In genomic region chr5:142841372-142842136, GRCm38 (mm10) we compare ENCODE assay signal across 10 mouse cellular contexts. TPM values are rescaled to one million over a fixed set of nuclear protein-coding genes. Genes with fewer than 3 reads are reported as not detected.
DNase-seq lines count a peak whose midpoint lies in the region; ATAC-seq and TF ChIP-seq lines count a peak whose summit lies in the region.
"Had no signal": no experiment of that assay in that cellular context is flagged by ENCODE, and none has a peak within 500 bp of the region (broad histone marks: within the 10 kb centered on the region; RNA-seq: fewer than 3 reads in every experiment).

No protein-coding gene starts in this region.

- no peak overlapping the region for H3K27ac ChIP-seq in kidney, adult 2 months (ENCODE audit: insufficient read depth, low read depth, low read length)
- H3K27ac ChIP-seq in heart, embryonic 14.5 days (replicated peaks in 1 of 2; ENCODE audit: control insufficient read depth in 1 of 2, insufficient read depth in 1 of 2, low read depth in 2 of 2, low read length in 2 of 2) = 0 out of 4 replicates have a peak overlapping the region, but pooled peaks of 1 of the 2 experiments have one; percentile 9
- H3K27ac ChIP-seq in lung, postnatal 0 days (ENCODE audit: low read length) = peak overlapping the region; percentile 4; the same call in 1 of the 2 replicates
- H3K27ac ChIP-seq: liver, embryonic 14.5 days; neural tube, embryonic 15.5 days had no signal

- H3K9ac ChIP-seq in heart, embryonic 14.5 days (ENCODE audit: low read length) = 0 out of 2 replicates have a peak overlapping the region, but pooled peaks have one; percentile 30
- H3K9ac ChIP-seq in lung, postnatal 0 days (replicated peaks; ENCODE audit: low read depth) = no peak overlapping the region
- H3K9ac ChIP-seq: liver, embryonic 14.5 days; neural tube, embryonic 15.5 days had no signal

- no peak for TF ChIP-seq CTCF in kidney, adult 2 months (conservative IDR thresholded peaks at IDR 0.05; ENCODE audit: insufficient read depth, insufficient read length, low read depth, low read length)
- TF ChIP-seq CTCF in lung, postnatal 0 days (IDR thresholded peaks at IDR 0.05) = no peak

- H3K36me3 ChIP-seq in kidney, adult 2 months (ENCODE audit: control insufficient read depth, insufficient read depth, low read length) = no peaks in the 10 kb centered on the region
- H3K36me3 ChIP-seq in heart, embryonic 14.5 days (ENCODE audit: control insufficient read depth, insufficient read depth, low read length) = no peaks in the 10 kb centered on the region
- H3K36me3 ChIP-seq in lung, postnatal 0 days (ENCODE audit: insufficient read depth, low read length) = no peaks in the 10 kb centered on the region
- H3K36me3 ChIP-seq: neural tube, embryonic 15.5 days had no signal

- no peak overlapping the region for H3K4me2 ChIP-seq in heart, embryonic 14.5 days (ENCODE audit: low read length)
- H3K4me2 ChIP-seq in lung, postnatal 0 days (replicated peaks; ENCODE audit: low read depth, low read length) = no peak overlapping the region
- H3K4me2 ChIP-seq: neural tube, embryonic 15.5 days had no signal

- H3K27me3 ChIP-seq in kidney, adult 2 months (replicated peaks; ENCODE audit: control insufficient read depth, insufficient read depth, low read length) = no peaks in the 10 kb centered on the region
- no peaks in the 10 kb centered on the region for H3K27me3 ChIP-seq in heart, embryonic 14.5 days (ENCODE audit: control insufficient read depth, insufficient read depth, low read length)
- no peaks in the 10 kb centered on the region for H3K27me3 ChIP-seq in lung, postnatal 0 days (replicated peaks; ENCODE audit: insufficient read depth, low read length)
- H3K27me3 ChIP-seq: neural tube, embryonic 15.5 days had no signal

- peak; percentile 20 for DNase-seq in kidney, adult 2 months
- no peak for DNase-seq in kidney, postnatal 25 days
- peak; percentile 64 for DNase-seq in adrenal gland, postnatal 14 days
- peak; percentile 93 for DNase-seq in lung, postnatal 0 days (ENCODE audit: low spot score)
- DNase-seq in left cerebral cortex, adult 8-10 months (ENCODE audit: low spot score in 2 of 2) = no peak

- no peak for TF ChIP-seq POLR2A in kidney, adult 2 months (IDR thresholded peaks at IDR 0.05; ENCODE audit: low read depth, low read length)

- H3K4me3 ChIP-seq in kidney, adult 2 months (ENCODE audit: insufficient read depth, low read depth, low read length) = no peak overlapping the region
- H3K4me3 ChIP-seq in heart, embryonic 14.5 days (ENCODE audit: control insufficient read depth in 1 of 2, insufficient read depth in 1 of 2, low read depth in 1 of 2, low read length in 2 of 2) = no peak overlapping the region
- no peak overlapping the region for H3K4me3 ChIP-seq in lung, postnatal 0 days (ENCODE audit: low read depth, low read length)
- H3K4me3 ChIP-seq: neural tube, embryonic 15.5 days had no signal

- 72% methylated on average over 8 of the region's 8 CpGs for WGBS in kidney, adult 2 months
- WGBS in heart, embryonic 14.5 days = 62% methylated on average over 8 of the region's 8 CpGs
- 51% methylated on average over 8 of the region's 8 CpGs for WGBS in lung, postnatal 0 days

- ATAC-seq in heart, embryonic 14.5 days (ENCODE audit: insufficient number of reproducible peaks, insufficient read depth, low FRiP score, low read depth) = no peak
- peak; percentile 86 for ATAC-seq in lung, postnatal 0 days
- no peak for ATAC-seq in erythroblast, adult 5-6 weeks (replicated peaks; ENCODE audit: low FRiP score, poor library complexity, severe bottlenecking)
- ATAC-seq in inflammation-experienced regulatory T-cells, adult 6 months = no peak

- TF ChIP-seq EP300 in lung, postnatal 0 days (IDR thresholded peaks at IDR 0.05) = peak; percentile 50; the same call in 1 of the 2 replicates

- H3K9me3 ChIP-seq in heart, embryonic 14.5 days (ENCODE audit: control insufficient read depth, low read length) = no peaks in the 10 kb centered on the region
- no peaks in the 10 kb centered on the region for H3K9me3 ChIP-seq in lung, postnatal 0 days (ENCODE audit: low read length)
- H3K9me3 ChIP-seq: neural tube, embryonic 15.5 days had no signal

- no peaks in the 10 kb centered on the region for H3K4me1 ChIP-seq in kidney, adult 2 months (ENCODE audit: control insufficient read depth, insufficient read depth, low read length)
- H3K4me1 ChIP-seq in heart, embryonic 14.5 days (ENCODE audit: control insufficient read depth in 2 of 2, insufficient read depth in 2 of 2, low read length in 2 of 2) = peaks cover 6 to 10% of the 10 kb centered on the region in 2 experiments; a peak in 3 of 4 replicates
- H3K4me1 ChIP-seq in lung, postnatal 0 days (ENCODE audit: insufficient read depth, low read depth, low read length) = no peaks in the 10 kb centered on the region
- H3K4me1 ChIP-seq: neural tube, embryonic 15.5 days had no signal

RNA-seq across cellular contexts. Expression of gene Tnrc18, which starts 24.1 kb away (rescaled TPM):
- polyA plus RNA-seq in kidney, adult 2 months (2012; rRNA removed) = 32.1 and 40.8 TPM in 2 replicates
- 86.0 and 91.0 TPM in 2 replicates for total RNA-seq in adrenal gland, postnatal 14 days (2021)
- 28.1 and 31.0 TPM in 2 replicates for polyA plus RNA-seq in heart, embryonic 14.5 days (2014; fragmentation: Nextera tagmentation; extraction: Ambion mirVana)
- 16.6 and 24.9 TPM in 2 replicates for polyA plus RNA-seq in lung, postnatal 0 days (2015; fragmentation: Nextera tagmentation; extraction: Ambion mirVana)
- total RNA-seq in erythroblast, adult 5-6 weeks (2015; ENCODE audit: low replicate concordance) = 5.4 and 7.9 TPM in 2 replicates
- 5.0 and 6.0 TPM in 2 replicates for total RNA-seq in erythroblast, adult 5-6 weeks (2017; ENCODE audit: low replicate concordance)
- total RNA-seq in left cerebral cortex, adult 8-10 months (2022) = 100 to 1,000 TPM; 112 to 134 (median 116) TPM
- polyA plus RNA-seq in inflammation-experienced regulatory T-cells, adult 6 months (2017; shearing (Covaris generic)) = 1 to 10 TPM; 1.6 to 4.4 (median 2.9) TPM

RNA-seq across cellular contexts. Expression of gene Fbxl18, which starts 53.7 kb away (rescaled TPM):
- polyA plus RNA-seq in kidney, adult 2 months (2012; rRNA removed) = 11.5 and 17.2 TPM in 2 replicates
- total RNA-seq in adrenal gland, postnatal 14 days (2021) = 11.8 and 12.0 TPM in 2 replicates
- polyA plus RNA-seq in heart, embryonic 14.5 days (2014; fragmentation: Nextera tagmentation; extraction: Ambion mirVana) = 5.5 and 7.2 TPM in 2 replicates
- 6.3 and 7.9 TPM in 2 replicates for polyA plus RNA-seq in lung, postnatal 0 days (2015; fragmentation: Nextera tagmentation; extraction: Ambion mirVana)
- 0.84 and 8.3 TPM in 2 replicates for total RNA-seq in erythroblast, adult 5-6 weeks (2015; ENCODE audit: low replicate concordance)
- total RNA-seq in erythroblast, adult 5-6 weeks (2017; ENCODE audit: low replicate concordance) = 0.56 and 1.4 TPM in 2 replicates
- 10 to 100 TPM; 28.8 to 30.9 (median 29.6) TPM for total RNA-seq in left cerebral cortex, adult 8-10 months (2022)
- polyA plus RNA-seq in inflammation-experienced regulatory T-cells, adult 6 months (2017; shearing (Covaris generic)) = 1 to 10 TPM; 4.6 to 5.8 (median 5.5) TPM

Comparison
In these comparisons a context has a peak if more than half of its experiments do, and no peak if none do; other contexts are left out.
1. DNase-seq: peak in kidney, adult 2 months (single experiment), adrenal gland, postnatal 14 days (single experiment) and lung, postnatal 0 days (single experiment); none in kidney, postnatal 25 days (0 of 2) and left cerebral cortex, adult 8-10 months (0 of 2).